Mouse (Mus musculus) MEL (cell line): ENCODE data around the gene Kif3a. TPM values are rescaled to one million over a fixed set of nuclear protein-coding genes. Genes with fewer than 3 reads are reported as not detected.
A peak's percentile ranks its signal among the peaks of the same experiment; 100 is the strongest.

Experiments used
- DNase-seq: peaks from one replicate; pipeline ENCODE4 v3.0.0; 2011; ENCODE audit warnings: low read depth, low spot score
- H3K27ac ChIP-seq: 2 replicates; pipeline ENCODE4 v1.5.1; 2012; ENCODE audit warnings: low read depth, mild to moderate bottlenecking, control low read depth, low read length, moderate library complexity; ENCODE audit not compliant: control insufficient read depth
- H3K27me3 ChIP-seq, 2 experiments: fragments of 150-350 bp in 1 of 2; sonication (generic) in 1 of 2; 2 replicates each; pipeline ENCODE4 v1.6.1; 2012; ENCODE audit warnings: low read length in 2 of 2, mild to moderate bottlenecking in 2 of 2, improper control_type of control experiment in 1 of 2, moderate library complexity in 1 of 2; ENCODE audit not compliant: insufficient read depth in 2 of 2, control insufficient read depth in 1 of 2
- H3K36me3 ChIP-seq, 2 experiments: 2 replicates each; pipeline ENCODE4 v1.6.1; 2012 to 2014; ENCODE audit warnings: low read length in 2 of 2, improper control_type of control experiment in 1 of 2, inconsistent platforms in 1 of 2, mild to moderate bottlenecking in 1 of 2; ENCODE audit not compliant: insufficient read depth in 2 of 2, control insufficient read depth in 1 of 2
- H3K4me1 ChIP-seq, 2 experiments: fragments of 150-350 bp in 1 of 2; sonication (generic) in 1 of 2; 2 replicates each; pipeline ENCODE4 v1.6.1; 2012; ENCODE audit warnings: low read length in 2 of 2, improper control_type of control experiment in 1 of 2, mild to moderate bottlenecking in 1 of 2; ENCODE audit not compliant: insufficient read depth in 2 of 2, control insufficient read depth in 1 of 2
- H3K4me3 ChIP-seq, 2 experiments: fragments of 150-350 bp in 1 of 2; sonication (generic) in 1 of 2; 2 replicates each; pipeline ENCODE4 v1.5.1; 2012; ENCODE audit warnings: low read depth in 2 of 2, low read length in 2 of 2, mild to moderate bottlenecking in 2 of 2, moderate library complexity in 2 of 2, control low read depth in 1 of 2, improper control_type of control experiment in 1 of 2; ENCODE audit not compliant: control insufficient read depth in 1 of 2, insufficient read depth in 1 of 2
- H3K79me2 ChIP-seq: 2 replicates; pipeline ENCODE4 v1.6.1; 2012; ENCODE audit warnings: mild to moderate bottlenecking, low read length, moderate library complexity; ENCODE audit not compliant: control insufficient read depth, poor library complexity, insufficient read depth
- H3K9ac ChIP-seq: 2 replicates; pipeline ENCODE4 v1.6.1; 2012; ENCODE audit warnings: low read depth, mild to moderate bottlenecking, control low read depth, low read length, moderate library complexity; ENCODE audit not compliant: control insufficient read depth, poor library complexity, severe bottlenecking
- H3K9me3 ChIP-seq: fragments of 150-350 bp; sonication (generic); replicated peaks from 2 replicates; pipeline ENCODE4 v1.6.1; 2012; ENCODE audit warnings: mild to moderate bottlenecking, low read length, improper control_type of control experiment, moderate library complexity; ENCODE audit not compliant: insufficient read depth
- BHLHE40 ChIP-seq: IDR thresholded peaks from 2 replicates; pipeline ENCODE4 v1.6.1; 2012; ENCODE audit warnings: low read depth, mild to moderate bottlenecking, inconsistent platforms, low read length, improper control_type of control experiment, borderline replicate concordance
- E2F4 ChIP-seq: IDR thresholded peaks from 2 replicates; pipeline ENCODE4 v1.6.1; 2011; ENCODE audit warnings: low read depth, low read length, improper control_type of control experiment, borderline replicate concordance
- EP300 ChIP-seq, 2 experiments: IDR thresholded peaks; 2 replicates each; pipeline ENCODE4 v1.6.1; 2011; ENCODE audit warnings: improper control_type of control experiment in 2 of 2, low read length in 2 of 2, low read depth in 1 of 2, mild to moderate bottlenecking in 1 of 2
- ETS1 ChIP-seq: IDR thresholded peaks from 2 replicates; pipeline ENCODE4 v1.6.1; 2012; ENCODE audit warnings: low read depth, mild to moderate bottlenecking, inconsistent platforms, low read length, improper control_type of control experiment, moderate library complexity
- GATA1 ChIP-seq: IDR thresholded peaks from 2 replicates; pipeline ENCODE4 v1.6.1; 2011; ENCODE audit warnings: low read depth, low read length, improper control_type of control experiment
- JUND ChIP-seq: IDR thresholded peaks from 2 replicates; pipeline ENCODE4 v1.6.1; 2011; ENCODE audit warnings: low read depth, mild to moderate bottlenecking, improper control_type of control experiment, low read length
- MAFK ChIP-seq: IDR thresholded peaks from 2 replicates; pipeline ENCODE4 v1.6.1; 2011; ENCODE audit warnings: low read depth, mild to moderate bottlenecking, low read length, improper control_type of control experiment, borderline replicate concordance
- MYB ChIP-seq: IDR thresholded peaks from 2 replicates; pipeline ENCODE4 v1.6.1; 2011; ENCODE audit warnings: mild to moderate bottlenecking, low read depth, low read length, improper control_type of control experiment
- POLR2A ChIP-seq, 2 experiments: IDR thresholded peaks; 2 replicates each; pipeline ENCODE4 v1.6.1; 2011 to 2012; ENCODE audit warnings: low read length in 2 of 2, mild to moderate bottlenecking in 2 of 2, control low read depth in 1 of 2, improper control_type of control experiment in 1 of 2, low read depth in 1 of 2, moderate library complexity in 1 of 2; ENCODE audit not compliant: control insufficient read depth in 1 of 2, insufficient read depth in 1 of 2, poor library complexity in 1 of 2
- POLR2AphosphoS2 ChIP-seq: IDR thresholded peaks from 2 replicates; pipeline ENCODE4 v1.6.1; 2011; ENCODE audit warnings: low read length, improper control_type of control experiment
- RAD21 ChIP-seq: IDR thresholded peaks from 2 replicates; pipeline ENCODE4 v1.6.1; 2011; ENCODE audit warnings: mild to moderate bottlenecking, low read depth, low read length, improper control_type of control experiment
- RCOR1 ChIP-seq: IDR thresholded peaks from 2 replicates; pipeline ENCODE4 v1.6.1; 2012; ENCODE audit warnings: low read depth, mild to moderate bottlenecking, inconsistent platforms, low read length, improper control_type of control experiment
- SIN3A ChIP-seq: IDR thresholded peaks from 2 replicates; pipeline ENCODE4 v1.6.1; 2012; ENCODE audit warnings: low read length, improper control_type of control experiment, inconsistent platforms
- TAL1 ChIP-seq: IDR thresholded peaks from 2 replicates; pipeline ENCODE4 v1.6.1; 2012; ENCODE audit warnings: mild to moderate bottlenecking, inconsistent platforms, low read length, moderate library complexity, mixed read lengths
- TBP ChIP-seq: IDR thresholded peaks from 2 replicates; pipeline ENCODE4 v1.8.0; 2011; ENCODE audit warnings: low read depth, low read length, improper control_type of control experiment
- TCF12 ChIP-seq: IDR thresholded peaks from 2 replicates; pipeline ENCODE4 v1.6.1; 2014; ENCODE audit warnings: low read depth, mild to moderate bottlenecking, inconsistent platforms, low read length, improper control_type of control experiment, moderate library complexity
- ZMIZ1 ChIP-seq: IDR thresholded peaks from 2 replicates; pipeline ENCODE4 v1.6.1; 2012; ENCODE audit warnings: low read depth, mild to moderate bottlenecking, inconsistent platforms, low read length, improper control_type of control experiment, moderate library complexity
- polyA plus RNA-seq, 2 experiments: library from polyadenylated mRNA; stranded (reverse) in 1 of 2; unstranded in 1 of 2; fragments of >175 nt in 1 of 2; fragments of >200 nt in 1 of 2; gene quantifications; 2 replicates each; pipeline versions ENCODE4 v1.2.1 to v1.2.4; 2012; ENCODE audit warnings: low replicate concordance in 2 of 2, low read depth in 1 of 2; ENCODE audit not compliant: insufficient read length in 2 of 2, insufficient read depth in 1 of 2, missing spikeins in 1 of 2
- total RNA-seq: library from RNA; depleted of rRNA; stranded (reverse); fragments of 300-350 nt; gene quantifications from 2 replicates; pipeline ENCODE4 v1.2.3, GENCODE M21; 2012

Gene Kif3a
- total and polyA plus RNA-seq, 3 experiments = 13.6 to 88.3 (median 17.1) TPM

DNA sequence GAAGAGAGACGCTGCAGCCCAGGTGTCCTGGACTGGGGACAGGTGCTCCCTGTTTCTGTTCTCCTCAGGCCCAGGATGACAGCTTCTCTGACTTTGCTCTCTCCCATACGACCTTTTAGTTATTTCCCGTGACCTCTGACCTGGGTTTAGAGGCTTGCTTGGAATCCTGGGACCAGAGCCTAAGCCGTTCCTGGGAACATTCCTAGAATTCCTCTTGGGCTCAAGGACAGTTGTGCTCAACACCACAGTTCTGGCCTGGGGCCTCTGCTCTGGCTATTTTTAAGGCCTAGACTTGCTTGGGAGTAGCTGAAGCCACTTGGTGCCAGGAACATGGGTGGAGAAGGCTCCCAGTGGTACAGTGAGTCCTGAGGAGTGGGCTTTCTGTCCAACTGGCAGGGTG is 41.7 kb upstream of the Kif3a start:
- Histone ChIP-seq H3K9me3 (no peaks in the 10 kb centered on the region), H3K9ac (no peak overlapping the region), H3K4me1 (peaks cover 32 to 71% of the 10 kb centered on the region in 2 experiments), H3K27ac (0 out of 2 replicates have a peak overlapping the region, but pooled peaks have one; percentile 4), H3K27me3 (no peaks in the 10 kb centered on the region), H3K79me2 (peaks cover 96% of the 10 kb centered on the region), H3K4me3 (no peak overlapping the region), H3K36me3 (peaks cover 12 to 61% of the 10 kb centered on the region in 2 experiments)
- DNase-seq = no peak
- 0 out of 4 replicates have a peak, but pooled peaks of 1 of the 2 experiments have one; percentile 16 for TF ChIP-seq POLR2A (IDR thresholded peaks at IDR 0.05; ENCODE audit: control insufficient read depth in 1 of 2, insufficient read depth in 1 of 2, low read depth in 1 of 2, low read length in 2 of 2, poor library complexity in 1 of 2)
- TF ChIP-seq POLR2AphosphoS2 = peak; percentile 27; the same call in 1 of the 2 replicates
- no peak for TF ChIP-seq SIN3A

DNA sequence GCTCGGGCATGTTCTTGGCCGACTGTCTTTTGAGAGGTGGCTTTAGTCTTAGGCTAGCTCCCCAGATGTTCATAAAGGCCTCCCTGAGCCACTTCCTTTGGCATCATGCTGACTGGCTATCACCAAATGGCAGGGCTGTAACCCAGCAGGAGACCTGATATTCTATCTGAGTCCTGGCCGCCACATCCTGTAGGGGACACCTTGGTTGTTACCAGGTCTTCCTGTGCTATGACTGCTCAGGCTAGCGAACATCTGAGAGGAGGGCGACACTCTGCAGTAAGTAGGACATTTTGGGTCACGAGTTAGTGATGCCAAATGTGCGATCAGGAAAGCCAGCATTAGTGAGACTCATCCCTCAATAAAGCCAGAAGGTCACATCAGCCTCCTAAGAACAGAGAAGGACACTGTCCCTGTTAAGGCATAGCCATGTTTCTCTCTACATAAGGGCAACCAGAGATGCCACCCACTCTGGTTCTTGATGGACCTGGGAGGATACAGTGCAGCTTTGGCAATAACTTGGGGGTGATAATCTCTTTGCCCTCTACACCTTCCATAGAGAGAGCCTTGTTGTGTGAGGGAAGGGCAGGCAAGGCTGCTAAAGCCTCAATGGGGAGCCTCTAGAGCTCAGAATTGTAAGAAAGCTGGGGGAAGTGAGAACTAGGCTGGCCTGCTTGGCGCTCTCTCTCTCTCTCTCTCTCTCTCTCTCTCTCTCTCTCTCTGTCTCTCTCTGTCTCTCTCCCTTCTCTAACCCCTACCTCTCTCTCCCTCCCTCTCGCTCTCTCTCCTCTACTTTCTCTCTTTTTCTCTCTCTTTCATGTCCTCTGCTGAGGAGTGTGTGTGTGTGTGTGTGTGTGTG is 38.6 kb upstream of the Kif3a start:
- Histone ChIP-seq H3K79me2 (peaks cover 78% of the 10 kb centered on the region), H3K36me3 (peaks cover 24 to 62% of the 10 kb centered on the region in 2 experiments), H3K9me3 (no peaks in the 10 kb centered on the region), H3K4me1 (peaks cover 31 to 69% of the 10 kb centered on the region in 2 experiments), H3K27me3 (no peaks in the 10 kb centered on the region), H3K27ac (peak overlapping the region; percentile 51), H3K4me3 (no peak overlapping the region), H3K9ac (peak overlapping the region; percentile 25)
- DNase-seq = peak; percentile 70
- TF ChIP-seq MYB (peak; percentile 25; the same call in 1 of the 2 replicates), SIN3A (peak; percentile 46; the same call in 1 of the 2 replicates), MAFK (0 out of 2 replicates have a peak, but pooled peaks have one; percentile 5), ETS1 (peak; percentile 77), TAL1 (peak; percentile 55), TBP (0 out of 2 replicates have a peak, but pooled peaks have one; percentile 22), RAD21 (no peak), RCOR1 (peak; percentile 48; the same call in 1 of the 2 replicates), ZMIZ1 (peak; percentile 60; the same call in 1 of the 2 replicates), POLR2AphosphoS2 (no peak), JUND (peak; percentile 74; the same call in 1 of the 2 replicates), E2F4 (no peak), TCF12 (peak; percentile 89), EP300 (IDR thresholded peaks at IDR 0.05; ENCODE audit: low read depth in 1 of 2, low read length in 2 of 2) (peak; percentile 76 to 90), BHLHE40 (peak; percentile 61; the same call in 1 of the 2 replicates), GATA1 (peak; percentile 69)
